Mouse (Mus musculus) midbrain, embryonic 14.5 days (tissue): Measurements from ENCODE around the gene Eif4a1. TPM values are rescaled to one million over a fixed set of nuclear protein-coding genes. Genes with fewer than 3 reads are reported as not detected.

Experiments used
- ATAC-seq: fragments of 200-750 bp; cut with Nextera tagmentation; 2 replicates; pipeline ENCODE4 v1.8.0; 2017; ENCODE audit warnings: moderate number of reproducible peaks, moderate library complexity; ENCODE audit not compliant: low FRiP score, low TSS enrichment
- DNase-seq: peaks from one replicate; pipeline ENCODE4 v3.0.0-alpha.2; 2015
- H3K27ac ChIP-seq: fragments of 300-500 bp; sonication (generic); replicated peaks from 2 replicates; pipeline ENCODE4 v1.5.1; 2014; ENCODE audit warnings: mild to moderate bottlenecking, low read depth, low read length, moderate library complexity
- H3K27me3 ChIP-seq: fragments of 300-500 bp; sonication (generic); 2 replicates; pipeline ENCODE4 v1.6.1; 2014; ENCODE audit warnings: low read length, control low read depth, mixed read lengths; ENCODE audit not compliant: control insufficient read depth, insufficient read depth
- H3K36me3 ChIP-seq: fragments of 300-500 bp; sonication (generic); 2 replicates; pipeline ENCODE4 v1.6.1; 2014; ENCODE audit warnings: low read length, control low read depth; ENCODE audit not compliant: control insufficient read depth, insufficient read depth
- H3K4me1 ChIP-seq: fragments of 300-500 bp; sonication (generic); 2 replicates; pipeline ENCODE4 v1.6.1; 2014; ENCODE audit warnings: mild to moderate bottlenecking, antibody characterized with exemption, low read length, control low read depth; ENCODE audit not compliant: control insufficient read depth, insufficient read depth
- H3K4me2 ChIP-seq: fragments of 300-500 bp; sonication (generic); 2 replicates; pipeline ENCODE4 v1.6.1; 2014; ENCODE audit warnings: mild to moderate bottlenecking, low read length, moderate library complexity
- H3K4me3 ChIP-seq: fragments of 300-500 bp; sonication (generic); replicated peaks from 2 replicates; pipeline ENCODE4 v1.5.1; 2014; ENCODE audit warnings: low read depth, low read length
- H3K9ac ChIP-seq: fragments of 300-500 bp; sonication (generic); replicated peaks from 2 replicates; pipeline ENCODE4 v1.6.1; 2014; ENCODE audit warnings: mild to moderate bottlenecking, low read length, moderate library complexity
- H3K9me3 ChIP-seq: fragments of 300-500 bp; sonication (generic); 2 replicates; pipeline ENCODE4 v1.6.1; 2016; ENCODE audit warnings: low read length, control low read depth, mixed read lengths; ENCODE audit not compliant: control insufficient read depth
- WGBS: fragments of 180-500 bp; shearing (Covaris S2); extraction: QIAGEN DNeasy Blood & Tissue Kit; methylation state at CpG from one replicate; pipeline ENCODE4 v1.1.7; 2014; 5-methylcytosine and 5-hydroxymethylcytosine counted together
- polyA plus RNA-seq: library from polyadenylated mRNA; unstranded; fragments of >200 nt; fragmentation: Nextera tagmentation; extraction: Ambion mirVana; gene quantifications from 2 replicates; pipeline ENCODE4 v1.2.1, GENCODE M21; 2014

Eif4a1 gene
- polyA plus RNA-seq, 1 experiment from 2014 or later, result 707 TPM

DNA sequence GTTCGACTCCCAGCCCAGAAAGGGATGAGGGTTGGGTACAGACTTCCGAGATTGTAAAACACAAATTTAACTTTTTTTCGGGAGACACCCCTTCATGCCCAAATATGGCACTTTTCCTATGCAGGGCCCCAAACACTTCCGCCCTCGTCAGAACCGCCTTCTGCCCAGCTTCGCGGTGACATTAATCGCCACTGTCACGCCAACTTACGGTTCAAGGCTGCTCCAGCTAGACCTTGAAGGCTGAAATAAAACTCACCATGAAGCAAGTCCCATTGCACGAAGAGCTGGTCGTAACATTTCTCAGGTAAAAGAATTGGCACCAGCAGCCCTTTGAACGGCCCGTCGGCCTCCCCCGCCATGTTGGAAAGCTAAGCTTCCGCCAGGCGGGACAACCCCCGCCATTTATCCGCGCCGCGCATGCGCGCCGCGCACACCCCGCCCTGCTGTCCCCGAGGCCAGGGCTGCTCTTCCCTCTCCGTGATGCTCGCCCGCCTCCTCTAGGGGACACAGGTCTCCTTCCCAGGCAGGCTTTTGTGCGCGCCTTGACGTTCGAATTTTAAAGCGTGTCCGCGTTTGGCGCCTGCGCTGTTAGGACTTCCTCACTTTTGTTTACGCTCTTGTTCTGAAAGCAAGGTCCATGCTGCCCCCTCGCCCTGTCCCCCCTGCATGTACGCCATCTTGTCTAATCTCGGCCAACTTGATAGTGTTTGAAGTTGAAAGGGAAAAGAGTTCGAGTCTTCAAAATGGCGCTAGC is 9.8 kb downstream of the Eif4a1 start, which contains the start of gene Mpdu1:
Gene Mpdu1, minus strand, starts transcription at position 430 of the 754 bp plus-strand sequence.
- WGBS, result under 1% methylated on average over 48 of the region's 48 CpGs
- peaks cover 59% of the 10 kb centered on the region for H3K36me3 ChIP-seq

DNA sequence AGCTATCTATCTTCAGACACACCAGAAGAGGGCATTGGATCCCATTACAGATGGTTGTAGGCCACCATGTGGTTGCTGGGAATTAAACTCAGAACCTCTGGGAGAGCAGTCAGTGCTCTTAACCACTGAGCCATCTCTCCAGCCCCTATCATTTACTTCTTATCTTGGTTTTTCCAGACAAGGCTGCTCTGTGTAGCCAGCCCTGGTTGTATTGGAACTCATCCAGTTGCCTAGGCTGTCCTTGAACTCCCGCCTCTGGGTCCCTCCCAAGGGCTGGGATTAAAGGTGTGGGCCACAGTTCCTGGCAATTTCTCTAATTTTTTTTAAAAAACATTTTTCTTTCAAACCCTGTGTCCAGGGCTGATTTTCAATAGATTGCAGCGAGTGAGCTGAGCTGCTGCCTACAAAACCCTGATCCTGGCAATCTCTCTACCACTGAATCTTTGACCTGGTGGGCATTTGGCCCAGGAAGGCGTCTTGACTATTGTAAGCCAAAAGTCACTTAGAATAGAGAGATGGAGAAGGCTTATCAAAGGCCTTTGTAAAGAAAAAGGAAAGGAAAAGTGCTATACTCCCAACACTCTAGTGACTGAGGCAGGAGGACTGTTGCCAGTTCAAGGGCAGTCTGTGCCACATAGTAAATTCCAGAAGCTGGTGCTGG is 10.9 kb downstream of the Eif4a1 start:
- 75% methylated on average over 3 of the region's 3 CpGs for WGBS
- no peak for ATAC-seq
- no peak overlapping the region for H3K27ac ChIP-seq
- peak overlapping the region; percentile 63 for H3K4me2 ChIP-seq
- H3K4me3 ChIP-seq, result peak overlapping the region; percentile 52
- H3K36me3 ChIP-seq, result peaks cover 56% of the 10 kb centered on the region
- H3K9ac ChIP-seq, result no peak overlapping the region; the same call in 1 of the 2 replicates
- H3K27me3 ChIP-seq, result no peaks in the 10 kb centered on the region
- DNase-seq, result no peak
- H3K9me3 ChIP-seq, result no peaks in the 10 kb centered on the region
- H3K4me1 ChIP-seq, result peaks cover 13% of the 10 kb centered on the region

More for the DNA sequence above, 9.8 kb downstream of the Eif4a1 start, which contains the start of gene Mpdu1:
- DNase-seq (peak; percentile 98), ATAC-seq (peak; percentile 95)
- Histone ChIP-seq H3K4me3 (peak within 1 kb of the TSS; percentile 52), H3K4me2 (peak within 1 kb of the TSS; percentile 63), H3K27me3 (no peaks in the 10 kb centered on the region), H3K9ac (peak within 1 kb of the TSS; percentile 63), H3K9me3 (no peaks in the 10 kb centered on the region), H3K27ac (peak within 1 kb of the TSS; percentile 93), H3K4me1 (peaks cover 13% of the 10 kb centered on the region)

DNA sequence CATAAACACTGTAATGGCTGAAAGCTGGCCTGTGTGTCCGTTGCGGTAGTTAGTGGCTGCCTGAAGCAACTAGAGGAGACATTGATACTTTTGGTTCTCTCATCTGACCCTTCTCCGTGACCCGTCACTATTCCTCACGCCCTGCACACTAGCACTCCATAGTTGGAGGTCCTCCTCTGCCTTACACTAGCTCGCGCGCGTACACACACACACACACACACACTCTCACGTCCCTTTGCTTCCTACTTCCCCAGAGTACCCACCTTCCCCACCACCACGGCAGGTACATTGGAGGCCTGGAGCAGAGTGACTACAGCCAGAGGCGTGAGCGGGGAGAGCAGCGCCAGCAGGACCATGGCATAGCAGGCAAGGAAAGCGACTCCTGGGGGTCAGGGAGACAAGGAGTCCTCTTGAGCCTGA is 14.8 kb downstream of the Eif4a1 start:
- Histone ChIP-seq H3K4me3 (no peak overlapping the region), H3K27ac (no peak overlapping the region), H3K27me3 (no peaks in the 10 kb centered on the region), H3K9ac (no peak overlapping the region), H3K4me1 (peaks cover 7% of the 10 kb centered on the region; the same call in 1 of the 2 replicates), H3K4me2 (no peak overlapping the region), H3K36me3 (peaks cover 53% of the 10 kb centered on the region), H3K9me3 (no peaks in the 10 kb centered on the region)
- DNase-seq, result no peak
- 86% methylated on average over 15 of the region's 15 CpGs for WGBS
- no peak for ATAC-seq

DNA sequence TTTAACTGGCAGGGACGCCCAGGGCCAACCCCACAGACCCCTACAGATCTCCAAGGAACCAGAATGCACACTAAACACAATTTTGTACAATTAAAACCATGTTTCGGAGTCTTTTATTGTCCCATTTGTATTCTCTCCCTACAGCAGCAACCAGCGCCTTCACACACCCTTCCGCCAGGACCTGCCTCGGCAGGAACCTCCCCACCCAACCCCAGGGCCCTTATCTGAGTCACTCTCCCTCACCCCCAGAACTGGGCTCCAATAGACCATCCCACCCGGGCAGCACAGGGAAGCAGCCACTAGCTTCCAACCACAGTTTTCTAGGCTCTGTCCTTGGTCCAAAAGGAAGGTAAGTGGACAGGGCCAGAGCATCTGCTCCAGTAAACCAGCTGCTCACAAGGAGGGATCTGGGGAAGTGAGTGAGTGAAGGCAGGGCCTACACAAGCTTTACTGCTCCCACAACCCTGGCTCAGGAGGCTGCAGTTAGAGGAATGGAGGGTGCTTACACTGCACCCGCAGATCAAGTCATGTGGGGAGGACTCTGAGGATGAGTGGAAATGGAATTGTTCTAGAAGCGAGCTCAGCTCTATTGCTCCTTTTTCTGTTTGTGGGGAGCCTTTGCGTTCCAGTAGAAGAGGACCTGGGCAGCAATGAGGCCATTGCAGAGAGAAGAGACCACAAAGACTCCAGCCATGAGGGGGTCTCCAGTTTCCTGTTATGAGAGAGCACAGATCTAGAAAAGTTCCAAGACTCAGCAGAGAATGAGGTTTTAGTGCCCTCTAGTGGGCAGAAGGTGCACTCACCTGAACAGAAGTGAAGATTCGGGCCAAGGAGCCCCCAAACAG is 15.4 kb downstream of the Eif4a1 start:
- DNase-seq, result peak; percentile 88
- Histone ChIP-seq H3K36me3 (peaks cover 59% of the 10 kb centered on the region), H3K27ac (no peak overlapping the region), H3K4me3 (no peak overlapping the region), H3K4me1 (peaks cover 7% of the 10 kb centered on the region; the same call in 1 of the 2 replicates), H3K27me3 (no peaks in the 10 kb centered on the region), H3K4me2 (no peak overlapping the region), H3K9me3 (no peaks in the 10 kb centered on the region), H3K9ac (no peak overlapping the region)
- no peak for ATAC-seq
- WGBS, result 83% methylated on average over 10 of the region's 10 CpGs

DNA sequence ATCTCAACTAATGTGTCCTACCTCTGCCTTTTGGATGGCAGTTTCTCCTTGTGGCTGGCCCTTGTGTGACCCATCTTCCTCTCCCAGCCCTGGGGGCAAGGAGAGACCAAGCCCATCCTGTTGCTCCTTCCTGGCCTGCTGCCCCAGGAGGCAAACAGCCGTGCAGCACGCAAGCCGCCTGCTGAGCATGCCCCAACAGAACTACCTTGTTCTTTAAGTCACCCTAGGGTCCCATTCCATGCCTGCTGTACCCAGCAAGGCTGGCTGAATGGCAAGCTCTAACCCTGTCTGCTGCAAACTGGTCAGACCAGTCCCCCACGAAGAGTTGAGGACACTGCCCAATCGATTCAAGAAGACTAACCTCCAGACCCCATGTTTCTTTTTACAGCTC is 16.2 kb downstream of the Eif4a1 start:
- H3K4me1 ChIP-seq, result 0 out of 2 replicates have a peak, but pooled peaks cover under 1% of the 10 kb centered on the region
- peaks cover 67% of the 10 kb centered on the region for H3K36me3 ChIP-seq
- no peak overlapping the region for H3K4me2 ChIP-seq
- ATAC-seq (no peak), DNase-seq (no peak)
- no peak overlapping the region for H3K27ac ChIP-seq
- H3K27me3 ChIP-seq, result no peaks in the 10 kb centered on the region
- WGBS, result 90% methylated on average over 5 of the region's 5 CpGs
- no peak overlapping the region for H3K4me3 ChIP-seq
- H3K9me3 ChIP-seq, result no peaks in the 10 kb centered on the region
- no peak overlapping the region for H3K9ac ChIP-seq

DNA sequence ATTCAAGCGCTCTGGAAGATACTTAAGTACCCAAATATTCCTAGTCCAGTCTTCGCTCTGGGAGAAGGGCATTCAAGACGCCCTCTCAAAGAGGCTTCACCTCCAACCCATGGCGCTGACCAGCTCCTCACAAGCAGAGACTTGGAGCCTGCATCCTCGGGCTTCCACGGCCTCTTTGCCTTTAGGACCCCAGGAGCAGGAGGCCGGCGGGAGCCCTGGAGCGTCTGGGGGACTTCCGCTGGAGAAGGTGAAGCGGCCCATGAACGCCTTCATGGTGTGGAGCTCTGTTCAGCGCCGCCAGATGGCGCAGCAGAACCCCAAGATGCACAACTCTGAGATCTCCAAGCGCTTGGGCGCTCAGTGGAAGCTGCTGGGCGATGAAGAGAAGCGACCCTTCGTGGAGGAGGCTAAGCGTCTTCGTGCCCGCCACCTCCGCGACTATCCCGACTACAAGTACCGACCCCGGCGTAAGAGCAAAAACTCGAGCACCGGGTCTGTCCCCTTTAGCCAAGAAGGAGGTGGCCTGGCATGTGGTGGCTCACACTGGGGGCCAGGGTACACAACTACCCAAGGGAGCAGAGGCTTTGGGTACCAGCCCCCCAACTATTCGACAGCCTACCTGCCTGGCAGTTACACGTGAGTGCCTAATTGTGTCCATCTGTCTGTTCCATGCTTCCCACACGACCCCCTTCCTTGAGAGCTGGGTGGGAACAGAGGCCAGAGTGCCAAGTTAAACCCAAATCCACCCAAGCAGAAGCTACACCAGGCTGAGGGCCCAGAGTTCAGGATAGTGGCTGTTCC is 16.8 kb downstream of the Eif4a1 start, which contains the start of gene Sox15:
Gene Sox15, plus strand, starts transcription at position 51 of the 801 bp plus-strand sequence.
- DNase-seq, result peak; percentile 89
- WGBS, result 21% methylated on average over 34 of the region's 34 CpGs
- Histone ChIP-seq H3K27me3 (no peaks in the 10 kb centered on the region), H3K27ac (no peak within 1 kb of the TSS), H3K9ac (peak within 1 kb of the TSS; percentile 16; the same call in 1 of the 2 replicates), H3K4me3 (no peak within 1 kb of the TSS), H3K4me1 (no peaks in the 10 kb centered on the region), H3K4me2 (no peak within 1 kb of the TSS; the same call in 1 of the 2 replicates), H3K9me3 (no peaks in the 10 kb centered on the region), H3K36me3 (peaks cover 73% of the 10 kb centered on the region)
- ATAC-seq, result no peak

DNA sequence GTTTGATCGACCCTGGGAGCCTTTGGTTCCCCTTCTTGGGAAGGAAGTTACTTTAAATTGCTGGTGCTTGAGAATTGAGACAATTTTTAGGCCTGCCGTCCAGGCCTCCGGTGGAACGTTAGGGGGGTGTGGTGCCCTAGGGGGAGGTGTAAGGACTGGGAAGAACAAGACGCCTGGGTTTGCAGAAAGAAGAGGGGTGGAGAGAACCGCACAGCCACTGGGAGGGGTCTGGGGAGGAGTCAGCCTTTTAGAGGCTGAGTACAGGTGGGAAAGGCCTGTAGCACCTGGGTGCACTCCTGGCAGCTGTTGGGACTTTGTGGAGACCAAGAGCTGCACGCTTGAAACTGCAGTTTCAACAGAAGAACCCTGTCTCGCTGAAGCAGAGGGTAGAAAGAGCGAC is 17.5 kb downstream of the Eif4a1 start:
- WGBS, result 51% methylated on average over 9 of the region's 9 CpGs
- H3K4me1 ChIP-seq, result no peaks in the 10 kb centered on the region
- H3K4me3 ChIP-seq, result no peak overlapping the region
- H3K4me2 ChIP-seq, result no peak overlapping the region
- no peak overlapping the region for H3K27ac ChIP-seq
- no peak for ATAC-seq
- H3K36me3 ChIP-seq, result peaks cover 80% of the 10 kb centered on the region
- no peaks in the 10 kb centered on the region for H3K9me3 ChIP-seq
- H3K9ac ChIP-seq, result no peak overlapping the region; the same call in 1 of the 2 replicates
- no peak for DNase-seq
- no peaks in the 10 kb centered on the region for H3K27me3 ChIP-seq
